Mouse (Mus musculus) frontal cortex, adult (tissue): ENCODE data around the gene Tnfrsf18.

Source experiments
- ATAC-seq: cut with Nextera tagmentation; 2 replicates; pipeline ENCODE4 v1.9.2; 2017; ENCODE audit warnings: mild to moderate bottlenecking, moderate library complexity, mixed read lengths; ENCODE audit not compliant: low TSS enrichment

The Tnfrsf18 gene

DNA sequence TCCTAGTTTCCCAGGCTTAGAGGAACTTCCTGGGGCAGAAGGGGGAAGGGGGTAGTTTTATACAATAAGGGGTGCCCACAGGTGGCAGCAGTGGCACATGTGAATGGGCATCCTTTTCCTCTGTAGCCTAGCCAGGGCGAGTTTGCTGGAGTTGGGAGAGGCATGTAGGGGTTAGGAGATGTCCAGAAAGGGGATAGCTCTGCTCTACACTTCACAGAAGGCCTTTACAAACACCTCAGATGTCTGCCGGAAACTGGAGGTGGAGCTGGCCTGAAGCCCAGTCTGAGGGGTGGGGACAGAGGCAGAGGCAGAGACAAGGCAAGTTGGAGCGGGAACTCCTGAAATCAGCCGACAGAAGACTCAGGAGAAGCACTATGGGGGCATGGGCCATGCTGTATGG, at the start of gene Tnfrsf18:
TSS of gene Tnfrsf18 (plus strand) at position 152 of the 400 bp plus-strand sequence.
- ATAC-seq = peak; percentile 72

DNA sequence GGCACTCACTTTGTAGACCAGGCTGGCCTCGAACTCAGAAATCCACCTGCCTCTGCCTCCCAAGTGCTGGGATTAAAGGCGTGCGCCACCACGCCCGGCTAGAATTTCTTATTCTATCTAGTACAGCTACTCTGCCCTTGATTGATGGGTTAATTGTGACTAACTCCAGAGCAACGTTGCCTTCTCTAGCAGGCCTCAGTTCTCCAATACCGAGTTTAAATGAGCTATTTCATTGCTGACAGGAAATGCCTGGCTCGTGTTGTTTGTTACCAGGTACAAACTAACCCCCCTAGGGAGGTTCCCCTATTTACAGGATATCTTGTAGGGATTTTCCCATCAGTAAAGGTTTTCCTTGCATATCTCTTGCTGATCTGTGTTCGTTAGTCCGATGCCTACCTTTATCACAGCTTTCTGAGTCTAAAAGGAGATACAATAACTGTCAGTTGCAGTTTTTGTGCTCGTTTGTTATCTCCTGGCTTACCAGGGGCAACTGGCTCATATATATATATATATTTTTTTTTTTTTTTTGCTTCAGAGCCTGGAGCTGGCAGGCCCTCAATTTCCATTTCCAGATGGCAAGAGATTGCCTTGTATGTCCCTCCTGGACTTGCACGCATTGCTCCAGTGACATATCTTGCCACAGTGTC, 44.4 kb upstream of the Tnfrsf18 start:
- ATAC-seq = no peak

DNA sequence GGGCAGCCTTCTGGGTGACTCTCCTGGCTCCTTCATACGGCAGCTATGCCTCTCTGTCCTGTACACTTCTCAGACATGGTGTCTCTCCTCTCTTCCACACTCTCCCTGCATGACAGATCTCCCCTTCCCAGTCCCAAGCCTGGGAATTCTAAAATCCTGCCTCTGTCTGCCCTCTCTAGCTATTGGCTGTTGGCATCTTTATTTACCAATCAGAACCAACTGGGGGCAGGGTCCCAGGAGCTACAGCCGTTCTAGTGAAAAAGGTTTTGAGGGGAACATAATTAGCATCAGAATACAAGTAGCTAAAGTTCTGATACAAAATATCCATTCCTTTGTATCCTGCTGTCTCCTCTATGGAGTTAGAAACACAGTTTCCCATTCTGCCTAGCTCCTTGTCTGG, 42.2 kb upstream of the Tnfrsf18 start:
- ATAC-seq = no peak

DNA sequence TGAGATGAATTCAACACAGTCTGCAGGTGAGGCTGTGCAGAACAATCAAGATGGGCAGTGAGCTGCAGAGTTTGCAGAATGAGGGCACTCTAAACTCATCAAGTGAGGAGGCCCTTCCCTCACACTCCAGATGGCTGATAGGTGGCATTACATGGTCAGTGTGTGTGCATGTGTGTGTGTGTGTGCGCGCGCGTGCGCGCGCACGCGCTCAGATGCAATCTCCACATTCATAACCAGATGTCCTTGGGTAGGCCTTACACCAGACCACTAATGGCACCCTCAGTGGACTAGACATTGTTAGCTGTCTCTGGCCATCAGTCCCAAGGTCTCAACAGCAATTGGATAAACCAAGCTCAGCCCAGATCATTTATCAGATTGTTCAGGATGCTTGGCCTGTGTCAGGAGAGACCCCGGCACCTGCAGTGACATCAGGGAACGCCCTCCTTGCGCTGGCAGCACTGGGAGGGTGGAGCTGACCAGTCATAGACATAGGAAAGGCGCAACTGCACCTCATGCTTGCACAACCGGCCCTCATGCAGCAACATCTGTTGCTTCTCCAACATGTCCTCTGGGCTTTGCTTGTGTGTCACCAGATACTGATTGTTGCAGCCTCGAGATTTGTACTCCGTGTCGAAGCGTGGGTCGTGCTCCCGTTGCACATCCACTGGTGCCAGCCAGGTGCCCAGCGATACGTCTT, 34.6 kb upstream of the Tnfrsf18 start:
- ATAC-seq = no peak

DNA sequence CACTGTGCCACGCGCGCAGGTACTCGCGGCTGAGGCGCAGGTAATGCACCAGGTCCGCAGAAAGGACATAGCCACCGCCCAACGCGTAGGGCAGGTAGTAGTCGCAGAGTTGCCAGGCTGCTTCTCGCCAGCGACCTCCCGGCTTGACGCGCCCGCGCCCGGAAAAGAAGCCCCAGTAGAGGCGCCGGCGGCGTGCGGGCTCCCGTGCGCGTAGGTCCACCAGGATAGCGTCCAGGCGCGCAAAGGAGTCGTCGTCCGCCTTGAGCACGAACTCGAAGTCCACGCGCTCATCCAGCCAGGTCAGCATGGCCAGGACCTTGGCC, 34.1 kb upstream of the Tnfrsf18 start:
- peak; percentile 8; the same call in 1 of the 2 replicates for ATAC-seq

DNA sequence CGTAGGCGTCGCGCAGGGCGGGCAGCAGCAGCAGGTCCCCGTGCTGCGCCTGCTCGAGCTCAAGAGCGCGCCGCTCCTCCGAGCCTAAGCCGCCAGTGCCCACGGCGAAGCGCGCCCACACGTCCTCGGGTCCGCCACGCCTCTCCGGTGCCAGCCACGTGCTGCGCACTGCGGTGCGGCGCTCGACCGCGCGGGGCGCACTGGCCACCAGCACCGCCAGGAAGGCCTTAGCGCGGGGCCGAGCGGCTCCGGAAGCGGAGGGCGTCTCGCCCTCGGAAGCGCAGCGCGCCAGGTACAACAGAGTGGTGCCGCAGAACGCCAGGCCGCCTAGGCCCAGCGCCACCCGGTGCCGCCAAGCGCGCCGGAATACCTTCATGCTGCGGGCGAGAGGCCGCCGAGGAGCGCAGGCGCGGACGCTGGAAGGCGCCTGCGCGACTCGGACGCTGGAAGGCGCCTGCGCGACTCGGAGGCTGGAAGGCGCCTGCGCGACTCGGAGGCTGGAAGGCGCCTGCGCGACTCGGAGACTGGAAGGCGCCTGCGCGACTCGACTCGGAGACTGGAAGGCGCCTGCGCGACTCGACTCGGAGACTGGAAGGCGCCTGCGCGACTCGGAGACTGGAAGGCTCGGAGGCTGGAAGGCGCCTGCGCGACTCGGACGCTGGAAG, 33.6 kb upstream of the Tnfrsf18 start, which contains the start of the genes B3galt6 and Sdf4:
TSS of gene B3galt6 (minus strand) at position 409 of the 665 bp plus-strand sequence.
TSS of gene Sdf4 (plus strand) at position 632 of the 665 bp plus-strand sequence.
- ATAC-seq = peak; percentile 79

DNA sequence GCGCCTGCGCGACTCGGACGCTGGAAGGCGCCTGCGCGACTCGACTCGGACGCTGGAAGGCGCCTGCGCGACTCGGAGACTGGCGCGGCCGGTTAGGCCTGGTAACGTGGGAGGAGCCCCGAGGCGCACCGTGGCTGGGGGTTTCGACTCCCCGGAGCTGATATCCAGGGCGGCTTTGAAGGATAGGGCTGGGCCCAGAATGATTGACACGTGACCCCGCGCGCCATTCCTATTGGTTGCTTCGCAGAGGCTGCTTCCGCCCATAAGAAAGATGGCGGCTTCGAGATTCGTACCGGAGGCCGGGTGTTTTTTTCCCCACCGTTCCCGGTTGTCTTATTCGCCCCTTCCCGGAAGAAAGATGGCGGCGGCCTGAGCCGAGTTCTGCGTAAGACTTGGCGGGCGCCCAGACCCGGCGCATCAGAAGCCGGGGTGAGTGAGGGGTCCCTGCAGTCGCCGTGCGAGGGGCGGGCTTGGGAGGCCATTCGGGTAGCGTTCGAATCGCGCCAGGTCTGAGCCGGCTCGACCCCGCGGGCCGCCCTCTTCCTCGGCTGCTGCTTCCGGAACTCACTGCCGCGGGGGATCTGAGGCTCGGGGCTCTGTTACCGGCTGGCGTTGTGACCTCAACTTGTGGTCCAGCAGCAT, 32.9 kb upstream of the Tnfrsf18 start:
- peak; percentile 82 for ATAC-seq

DNA sequence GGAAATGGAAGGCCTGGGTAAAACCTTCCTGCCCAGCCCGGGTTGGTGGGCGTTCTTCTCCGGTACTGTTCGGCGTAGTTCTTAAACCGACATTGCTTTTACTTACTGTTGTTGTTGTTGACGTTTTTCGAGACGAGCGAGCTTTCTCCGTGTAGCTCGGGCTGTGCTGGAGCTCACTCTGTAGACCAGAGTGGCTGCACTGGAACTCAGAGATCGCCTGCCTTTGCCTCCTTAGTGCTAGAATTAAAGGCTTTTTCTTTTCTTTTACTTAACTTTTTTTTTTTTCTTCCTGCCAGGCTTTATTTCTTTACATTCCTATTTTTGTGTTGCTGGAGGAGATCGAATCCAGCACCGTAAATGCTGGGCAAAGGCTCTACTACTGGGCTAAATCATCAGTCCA, 32.4 kb upstream of the Tnfrsf18 start:
- no peak for ATAC-seq

DNA sequence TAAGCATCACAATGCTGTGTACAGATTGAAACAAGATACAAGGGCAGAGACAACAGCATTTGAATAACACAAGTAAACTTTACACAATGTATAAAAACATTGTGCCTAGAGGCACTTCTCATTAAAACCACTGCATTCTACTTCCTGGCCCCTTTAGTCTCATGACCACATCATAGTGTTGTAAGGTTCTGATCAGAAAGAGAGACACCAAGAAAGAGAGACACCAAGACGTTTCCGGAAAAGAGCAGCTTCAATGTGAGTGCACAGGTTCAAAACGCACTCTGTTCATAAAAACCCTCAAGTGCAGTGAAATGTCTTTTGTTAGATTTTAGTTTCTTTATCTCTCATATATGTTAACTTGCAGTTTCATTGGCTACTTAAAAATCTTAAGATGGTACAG, 21.9 kb upstream of the Tnfrsf18 start:
- no peak for ATAC-seq

DNA sequence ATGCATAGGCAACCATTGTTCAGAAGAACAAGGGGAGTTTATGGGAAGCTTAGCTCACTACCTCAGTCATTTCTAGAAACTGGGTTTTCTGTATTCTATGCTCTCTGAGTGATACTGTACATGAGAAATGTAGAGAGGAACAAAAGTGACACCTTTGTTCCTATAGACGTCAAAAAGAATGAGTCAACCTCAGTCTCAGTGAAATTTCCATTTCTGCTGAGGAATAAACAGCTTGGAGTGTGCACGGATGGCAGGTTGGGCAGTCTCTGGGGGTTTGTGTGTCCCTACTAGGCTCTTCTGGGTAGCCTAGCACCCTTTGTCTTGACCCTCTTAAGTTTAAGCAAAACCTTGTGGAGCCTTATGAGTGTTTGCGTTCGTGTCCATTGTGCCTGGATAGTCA, 17.6 kb upstream of the Tnfrsf18 start:
- ATAC-seq = no peak

DNA sequence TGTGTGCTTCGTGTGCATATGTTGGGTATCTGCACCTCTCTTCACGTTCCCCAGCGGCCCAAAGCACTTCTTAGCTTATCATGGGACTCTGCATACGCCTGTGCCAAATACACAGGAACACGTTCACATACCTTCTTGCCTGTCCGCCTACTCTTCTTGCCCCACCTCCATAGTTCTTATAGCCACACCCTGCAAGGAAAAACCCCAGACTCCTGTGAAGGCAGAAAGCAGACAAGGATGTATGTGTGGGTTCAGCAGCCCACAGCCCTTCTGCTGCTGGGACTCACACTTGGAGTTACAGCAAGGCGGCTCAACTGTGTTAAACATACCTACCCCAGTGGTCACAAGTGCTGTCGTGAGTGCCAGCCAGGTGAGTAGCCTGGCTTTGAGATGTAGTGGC, 12.3 kb upstream of the Tnfrsf18 start, which contains the start of gene Tnfrsf4:
TSS of gene Tnfrsf4 (plus strand) at position 207 of the 400 bp plus-strand sequence.
- peak; percentile 82 for ATAC-seq

DNA sequence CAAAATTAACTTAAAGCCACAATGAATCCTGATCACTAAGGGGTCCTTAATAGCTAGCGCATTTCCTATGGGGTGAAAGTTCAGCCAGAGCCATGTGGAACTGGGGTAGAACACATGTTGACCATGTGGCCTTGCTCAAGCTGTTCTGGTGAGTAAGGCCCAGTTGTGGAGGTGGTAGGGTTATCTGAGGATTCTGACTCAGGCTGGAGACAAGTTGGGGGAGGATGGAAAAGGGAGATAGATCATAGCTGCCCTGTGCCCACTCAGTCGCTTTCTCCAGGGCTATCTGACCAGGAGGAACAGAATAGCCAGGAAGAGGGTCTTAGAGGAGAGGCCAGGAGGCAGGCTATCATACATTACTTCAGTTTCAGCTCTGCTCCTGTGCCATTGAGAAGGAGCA, 11.5 kb upstream of the Tnfrsf18 start:
- ATAC-seq = no peak

DNA sequence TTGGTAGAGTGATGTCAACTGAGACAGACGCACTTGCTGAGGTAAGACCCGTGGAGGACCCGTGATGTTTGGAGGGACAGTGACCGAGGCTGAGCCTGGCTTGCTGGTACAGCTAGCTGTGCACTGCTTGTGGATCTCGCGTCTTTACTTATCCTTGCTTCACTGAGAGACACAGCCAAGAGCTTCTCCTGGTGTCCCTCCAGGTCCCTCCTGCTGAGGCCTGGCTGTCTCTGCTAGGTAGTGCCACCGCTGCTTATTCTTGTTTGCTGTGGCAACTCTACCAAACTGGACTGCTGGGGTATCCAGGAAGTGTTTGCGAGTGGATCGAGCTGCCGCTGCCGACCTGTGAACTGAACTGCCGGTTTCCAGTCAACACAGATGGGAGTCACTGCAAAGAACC, 6.2 kb upstream of the Tnfrsf18 start:
- ATAC-seq = no peak

DNA sequence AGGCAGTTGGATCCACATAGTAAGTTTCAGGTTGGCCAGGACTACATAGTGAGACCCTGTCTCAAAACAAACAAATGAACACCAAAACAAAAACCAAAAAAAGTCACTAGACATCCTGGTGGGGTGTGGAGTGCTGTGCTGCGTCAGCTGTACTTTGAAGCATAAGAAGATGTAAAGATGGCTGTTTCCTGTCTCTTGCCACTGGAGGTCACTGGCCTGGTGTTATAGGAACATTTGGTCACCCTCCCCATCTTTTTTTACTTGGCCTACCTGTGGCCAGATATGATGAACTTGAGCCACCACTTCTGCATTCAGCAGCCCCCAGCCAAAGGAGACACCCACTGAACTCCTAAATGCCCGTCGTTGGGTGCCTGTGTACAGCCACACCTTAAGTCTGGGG, 4.6 kb upstream of the Tnfrsf18 start:
- ATAC-seq = no peak

DNA sequence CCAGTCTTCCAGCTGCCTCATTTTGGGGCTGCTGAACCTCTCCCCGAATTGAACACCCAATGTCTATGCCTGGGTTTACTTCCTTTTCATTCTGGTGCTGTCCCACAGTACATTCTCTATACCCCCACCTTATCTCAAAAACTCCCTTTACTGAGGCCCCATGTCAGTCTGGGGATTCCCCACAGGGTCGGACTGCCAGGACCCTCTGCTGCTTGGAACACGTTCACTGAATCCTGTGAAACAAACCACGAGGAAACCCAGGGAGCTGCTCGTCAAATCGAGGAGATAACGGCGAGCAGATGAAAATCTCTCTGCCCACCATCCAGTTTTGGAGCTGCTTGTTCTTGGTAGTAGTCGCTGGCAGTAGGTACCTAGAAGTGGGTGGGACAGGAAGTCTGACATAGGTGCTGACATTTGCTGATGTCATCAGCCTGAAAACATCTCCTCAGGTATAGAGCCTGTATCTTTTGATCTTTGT, 4.0 kb upstream of the Tnfrsf18 start:
- ATAC-seq = no peak

DNA sequence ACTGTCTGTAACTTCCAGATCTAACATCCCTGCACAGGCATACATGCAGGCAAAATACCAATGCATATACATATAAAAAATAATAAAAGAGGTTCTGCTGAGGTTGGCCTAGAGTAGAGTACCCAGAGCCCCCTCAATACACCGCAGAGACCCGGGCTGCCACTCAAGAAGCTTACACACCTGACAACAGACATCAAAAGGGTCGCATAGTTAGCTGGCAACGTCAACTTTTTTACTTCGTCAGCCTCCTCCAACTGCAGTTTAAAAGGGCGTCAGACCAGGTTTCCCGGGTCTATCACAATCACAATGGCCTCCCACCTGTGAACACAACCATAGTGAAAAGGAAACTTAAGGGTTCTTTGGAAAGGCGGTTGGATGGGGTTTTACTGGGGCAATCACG, 2.4 kb upstream of the Tnfrsf18 start:
- no peak for ATAC-seq

DNA sequence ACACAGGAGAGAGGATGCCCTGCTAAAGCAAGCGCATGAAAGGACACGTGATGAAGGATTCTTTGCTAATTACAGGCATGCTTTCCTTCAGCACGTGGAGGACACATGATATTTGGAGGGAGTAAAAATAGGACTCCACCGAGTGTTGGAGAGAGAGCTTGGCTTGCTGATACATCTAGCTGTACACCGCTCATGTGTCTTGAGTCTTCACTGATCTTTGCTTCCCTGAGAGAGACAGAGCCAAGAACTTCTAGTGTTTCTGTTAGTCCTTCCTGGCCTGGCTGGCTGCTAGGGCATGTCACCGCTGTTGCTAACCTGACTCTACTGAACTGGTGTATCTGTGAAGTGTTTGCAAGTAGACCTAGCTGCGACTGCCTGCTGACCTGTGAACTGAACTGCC, 1.8 kb upstream of the Tnfrsf18 start:
- ATAC-seq = no peak

DNA sequence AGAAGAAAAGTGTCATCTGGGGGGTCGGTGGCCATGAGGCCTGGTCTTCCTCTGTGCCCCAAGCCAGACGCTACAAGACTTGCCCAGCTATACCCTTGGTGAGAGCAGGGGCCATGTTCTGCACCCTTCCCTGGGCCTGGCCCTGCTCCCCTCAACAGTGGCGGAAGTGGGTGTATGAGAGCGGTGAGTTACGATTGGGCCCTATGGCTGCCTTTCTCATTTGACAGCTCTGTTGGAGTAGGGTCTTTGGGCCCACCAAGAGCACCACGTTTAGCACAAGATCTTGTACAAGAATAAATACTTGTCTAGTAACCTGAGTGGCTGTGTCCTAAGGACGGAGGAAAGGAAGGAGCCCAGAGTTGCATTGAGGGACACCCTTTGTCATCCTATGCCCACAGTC, 2.6 kb downstream of the Tnfrsf18 start:
- no peak for ATAC-seq

DNA sequence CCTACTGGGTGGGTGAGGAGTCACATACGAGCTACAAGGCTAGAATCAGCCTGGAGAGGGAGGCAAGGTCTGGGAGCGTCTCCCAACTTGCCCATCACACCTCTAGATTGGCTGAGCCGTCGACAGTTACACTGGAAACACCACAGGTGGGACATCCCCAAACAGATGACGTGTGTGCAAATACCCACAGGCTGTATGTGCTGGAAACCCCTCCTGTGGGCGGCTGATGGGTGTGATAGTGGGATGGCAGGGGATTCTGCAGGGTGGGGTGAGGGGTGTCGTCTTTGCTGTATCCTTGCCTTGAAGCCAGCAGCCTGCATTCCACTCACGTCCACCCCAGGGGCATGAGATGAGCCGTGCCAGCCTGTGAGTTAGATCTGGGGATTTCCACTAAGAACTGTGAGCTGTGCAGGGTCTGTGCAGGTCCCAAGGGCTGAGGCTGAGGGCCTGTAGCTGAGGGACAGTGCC, 4.7 kb downstream of the Tnfrsf18 start:
- ATAC-seq = no peak; the same call in 1 of the 2 replicates

DNA sequence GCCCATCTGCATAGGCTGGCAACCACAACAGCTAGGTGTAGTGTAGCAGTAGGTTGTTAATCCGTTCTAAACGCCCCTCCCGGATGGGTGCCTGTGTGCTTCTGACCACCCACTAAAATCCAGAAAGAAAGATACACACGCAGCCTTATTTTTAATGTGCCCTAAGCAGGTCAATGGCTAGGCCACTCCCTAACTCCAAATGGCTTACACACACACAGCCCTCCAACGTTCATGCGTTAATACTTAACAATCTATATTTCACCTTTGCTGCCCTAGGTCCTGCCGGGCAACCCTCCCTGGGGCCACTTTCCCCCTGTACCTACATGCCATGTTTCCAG, 5.3 kb downstream of the Tnfrsf18 start:
- peak; percentile 20; the same call in 1 of the 2 replicates for ATAC-seq

DNA sequence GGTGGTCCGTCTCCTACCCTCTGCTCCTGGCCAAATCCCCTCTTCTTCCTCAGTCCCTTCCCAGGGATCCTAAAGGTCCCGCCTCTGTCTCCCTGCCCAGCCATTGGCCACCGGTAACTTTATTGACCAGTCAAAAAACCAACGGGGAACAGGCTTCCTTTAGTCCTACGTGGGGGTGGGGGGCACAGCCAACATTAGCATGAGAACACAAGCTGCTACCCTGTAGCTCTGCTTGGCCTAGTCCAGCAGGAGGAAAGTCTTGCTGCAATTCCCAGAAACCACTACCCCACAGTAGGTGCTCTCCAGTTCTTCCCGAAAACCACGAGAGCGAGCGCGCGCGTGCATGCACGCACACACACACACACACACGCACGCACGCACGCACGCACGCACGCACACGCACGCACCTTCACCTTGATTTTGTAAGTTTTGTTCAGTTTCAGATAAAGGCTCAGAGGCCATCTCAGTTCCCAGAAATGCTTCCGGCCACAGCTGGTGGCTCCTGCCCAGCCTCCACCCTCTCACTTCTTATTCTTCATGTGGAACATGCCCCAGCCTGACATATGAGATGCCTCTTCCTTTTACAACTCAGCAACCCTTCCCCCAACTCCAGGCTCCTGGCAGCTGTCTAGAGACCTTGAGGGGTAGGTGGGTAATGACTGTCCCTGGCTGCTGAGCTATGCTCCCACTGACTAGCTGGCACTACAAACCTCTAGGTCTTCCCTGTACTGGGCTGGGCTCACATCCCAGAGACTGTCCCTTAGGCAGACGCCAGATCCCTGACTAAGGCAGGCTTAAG, 5.8 kb downstream of the Tnfrsf18 start:
- ATAC-seq = peak; percentile 78
